Mouse (Mus musculus) layer of hippocampus, postnatal 36 days (tissue): Measurements from ENCODE around the gene Vps13a. TPM values are rescaled to one million over a fixed set of nuclear protein-coding genes. Genes with fewer than 3 reads are reported as not detected.
"Not testable (repeated sequence)": the region's sequence is repeated elsewhere in the genome, so short reads cannot be mapped to it uniquely, and the experiment has no call there.

Source experiments
- DNase-seq, 2 experiments: peaks; one replicate each; pipeline ENCODE4 v3.0.0; 2022
- total RNA-seq, 2 experiments: library from RNA; stranded (reverse); gene quantifications; 2 replicates each; pipeline ENCODE4 v1.2.3; 2021

The Vps13a gene
- 10 to 100 TPM; 79.3 to 80.6 TPM for total RNA-seq

DNA sequence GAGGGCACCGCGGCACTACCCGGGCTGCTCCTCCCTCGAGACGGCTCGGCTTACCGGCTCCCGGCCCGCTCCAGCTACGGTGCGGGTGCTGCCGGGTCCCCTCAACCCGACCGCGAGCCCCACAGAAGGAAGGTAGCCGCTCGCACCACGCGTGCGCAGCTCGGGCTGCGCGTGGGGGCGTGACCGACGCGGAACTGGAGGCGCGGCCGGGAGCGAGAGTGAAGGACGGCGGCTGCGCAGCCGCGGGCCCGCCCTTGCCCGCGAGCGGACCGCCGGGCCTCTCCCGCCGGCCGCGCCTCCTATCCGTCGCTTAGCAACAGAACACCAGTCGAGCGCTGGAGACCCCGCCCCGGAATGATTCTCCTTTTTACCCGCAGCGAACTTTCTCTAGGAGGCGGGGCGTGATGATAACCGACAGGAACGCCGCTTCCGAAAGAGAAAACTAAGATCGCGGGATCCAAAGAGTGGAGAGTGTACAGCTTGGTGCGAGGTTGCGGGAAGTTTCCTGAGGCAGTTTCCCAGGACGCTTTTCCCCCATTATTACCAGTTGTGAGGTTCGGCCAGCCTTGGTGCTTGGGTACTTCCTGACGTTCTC lies at the start of gene Vps13a:
Vps13a (minus strand) TSS at position 144 of the 595 bp plus-strand sequence.
- peak; percentile 83 to 86 for DNase-seq

DNA sequence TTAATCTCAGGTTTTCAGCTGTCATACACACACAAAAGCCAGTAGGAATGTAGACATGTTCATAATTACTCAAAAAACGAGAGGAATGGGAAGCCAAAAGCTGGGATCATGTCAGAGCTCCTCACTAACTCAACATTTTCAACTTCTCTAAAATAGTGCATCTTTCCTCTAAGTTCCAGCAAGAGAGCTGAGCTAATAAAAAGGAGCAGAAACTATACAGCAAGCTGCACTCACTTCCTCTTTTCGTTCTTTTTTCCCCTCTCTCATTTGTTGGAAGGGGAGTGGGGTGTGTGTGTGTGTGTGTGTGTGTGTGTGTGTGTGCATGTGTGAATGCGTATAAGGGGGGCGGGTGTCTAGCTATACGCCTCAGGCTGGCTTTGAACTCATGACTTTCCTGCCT lies 46.9 kb upstream of the Vps13a start:
- no peak for DNase-seq

DNA sequence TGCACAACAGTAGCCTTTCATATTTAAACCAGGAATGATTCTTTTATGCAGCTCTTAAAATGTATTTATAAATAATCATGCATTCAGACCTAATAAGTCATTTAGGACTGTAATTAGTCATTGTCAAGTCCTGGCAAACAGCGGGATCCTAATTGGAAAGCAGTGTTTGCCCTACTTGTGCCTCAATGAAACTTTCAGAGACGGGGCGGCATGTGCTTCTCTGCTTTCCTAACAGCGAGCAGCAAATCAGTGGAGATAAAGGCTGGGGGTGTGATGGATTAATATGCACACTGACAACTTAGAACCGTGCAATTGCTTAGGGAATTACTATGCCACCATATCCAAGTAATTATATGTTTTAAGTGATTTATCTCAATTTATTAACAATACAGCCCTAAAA lies 44.5 kb upstream of the Vps13a start:
- DNase-seq, result no peak

DNA sequence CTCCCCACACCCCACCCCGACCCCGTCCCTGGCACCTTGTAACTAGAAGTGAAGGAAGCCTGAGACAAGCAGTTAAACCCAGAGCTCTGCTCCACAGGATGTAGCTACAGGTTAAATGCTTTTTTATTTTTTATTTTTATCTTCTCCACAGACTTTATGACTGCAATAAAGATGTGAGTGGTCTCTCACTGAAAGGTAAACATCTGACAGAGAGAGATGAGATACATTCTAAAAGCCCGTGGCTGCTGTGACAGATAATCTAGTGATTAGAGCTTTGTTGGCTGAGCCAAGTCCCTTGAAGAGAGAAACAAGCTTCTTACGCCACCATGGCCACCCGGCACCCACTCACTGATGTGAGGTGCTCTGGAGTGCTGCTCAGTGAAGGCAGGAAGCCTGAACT lies 34.1 kb upstream of the Vps13a start:
- no peak for DNase-seq

DNA sequence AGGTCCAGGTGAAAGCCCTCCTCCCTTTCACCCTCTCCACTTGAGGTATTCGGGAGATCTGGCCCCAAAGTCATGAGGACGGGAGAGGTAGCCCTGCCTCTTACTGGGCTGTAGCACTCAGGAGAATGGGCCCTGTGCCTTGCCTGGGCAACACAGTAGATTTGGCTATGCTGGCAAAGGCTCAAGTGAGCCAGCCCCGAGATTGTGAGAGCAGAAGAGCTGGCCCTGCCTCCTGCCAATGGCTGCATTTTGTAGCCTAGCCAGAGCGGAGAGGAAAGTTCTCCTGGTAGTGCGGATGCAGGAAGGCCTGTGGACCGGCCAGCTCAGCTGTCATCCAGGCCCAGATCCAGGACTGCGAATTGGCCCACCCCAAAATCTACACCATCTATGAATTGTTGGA lies 32.6 kb upstream of the Vps13a start:
- no peak for DNase-seq

DNA sequence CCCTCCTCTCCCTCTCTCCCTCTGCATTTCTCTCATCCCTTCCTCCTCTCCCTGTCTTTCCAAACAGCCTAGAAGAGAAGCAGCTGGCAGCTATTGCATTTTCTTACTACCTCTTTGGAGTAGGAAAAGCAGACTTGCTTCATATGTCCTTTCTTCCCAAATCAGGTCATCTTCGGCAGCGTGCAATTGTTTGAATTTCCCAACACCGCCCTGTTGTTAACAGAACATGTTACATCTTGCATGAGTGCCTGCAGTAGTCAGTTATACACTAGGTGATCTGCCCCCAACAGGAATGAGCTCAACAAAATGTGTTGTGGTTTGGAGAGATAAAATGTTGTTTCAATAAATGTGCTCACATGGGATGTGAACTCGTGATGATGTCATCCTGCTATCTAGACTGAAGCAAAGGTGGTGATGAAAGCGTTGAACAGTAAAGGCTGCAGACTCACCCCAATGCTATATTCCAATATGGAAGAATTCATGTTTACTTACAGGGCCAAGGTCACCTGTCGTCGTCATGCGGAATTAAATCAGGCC lies 31.4 kb upstream of the Vps13a start:
- DNase-seq, result no peak

DNA sequence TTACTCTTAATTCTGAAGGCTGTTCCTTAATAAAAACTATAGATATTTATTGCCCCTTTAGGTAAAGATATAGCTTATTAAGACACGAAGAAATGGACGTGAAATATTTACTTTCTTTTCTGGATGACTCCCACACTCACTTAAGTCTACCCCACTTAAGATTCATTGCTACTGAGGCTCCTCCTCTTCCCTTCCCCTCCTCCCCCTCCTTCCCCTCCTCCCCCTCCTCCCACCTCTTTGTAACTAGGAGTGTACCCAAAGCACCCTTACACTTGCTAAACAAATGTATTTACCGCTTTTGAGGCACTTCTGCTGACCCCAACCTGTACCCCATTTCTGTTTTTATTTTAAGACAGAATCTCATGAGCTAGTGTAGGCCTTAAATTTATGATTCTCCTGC lies 24.4 kb upstream of the Vps13a start:
- no peak for DNase-seq

DNA sequence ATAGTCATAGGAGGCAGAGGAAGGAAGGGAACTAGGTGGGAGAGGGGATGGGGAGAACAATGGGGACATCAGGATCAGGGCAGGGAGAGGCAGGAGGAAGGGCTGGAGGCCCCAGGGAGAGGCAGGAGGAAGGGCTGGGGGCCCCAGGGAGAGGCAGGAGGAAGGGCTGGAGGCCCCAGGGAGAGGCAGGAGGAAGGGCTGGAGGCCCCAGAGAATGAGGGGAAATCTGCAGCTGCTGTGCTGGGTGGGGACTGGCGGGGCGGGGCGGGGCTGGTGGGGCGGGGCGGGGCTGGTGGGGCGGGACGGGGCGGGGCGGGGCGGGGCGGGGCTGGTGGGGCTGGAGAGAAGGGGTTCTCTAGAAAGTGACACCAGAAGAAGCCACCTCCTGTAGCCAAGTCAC lies 23.8 kb upstream of the Vps13a start:
- DNase-seq, result no peak

DNA sequence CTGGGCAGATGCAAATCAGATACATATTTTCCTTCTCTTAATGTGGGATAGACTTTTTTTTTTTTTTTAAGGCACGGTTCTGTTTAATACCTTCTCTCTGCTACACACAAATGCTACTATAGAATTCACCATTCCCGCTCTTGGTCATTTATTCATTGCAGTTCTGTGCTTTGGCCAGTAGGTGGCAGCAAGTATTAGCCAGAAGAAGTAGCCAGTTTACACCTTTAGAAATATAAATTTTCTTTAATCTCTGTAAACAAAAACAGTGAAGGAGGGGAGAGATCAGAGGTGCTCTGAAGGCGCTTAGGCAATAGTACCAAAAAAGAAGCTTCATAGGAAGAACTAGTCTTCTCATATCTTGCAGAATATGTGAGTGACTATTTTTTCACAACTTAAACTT lies 22.0 kb upstream of the Vps13a start:
- DNase-seq, result no peak

DNA sequence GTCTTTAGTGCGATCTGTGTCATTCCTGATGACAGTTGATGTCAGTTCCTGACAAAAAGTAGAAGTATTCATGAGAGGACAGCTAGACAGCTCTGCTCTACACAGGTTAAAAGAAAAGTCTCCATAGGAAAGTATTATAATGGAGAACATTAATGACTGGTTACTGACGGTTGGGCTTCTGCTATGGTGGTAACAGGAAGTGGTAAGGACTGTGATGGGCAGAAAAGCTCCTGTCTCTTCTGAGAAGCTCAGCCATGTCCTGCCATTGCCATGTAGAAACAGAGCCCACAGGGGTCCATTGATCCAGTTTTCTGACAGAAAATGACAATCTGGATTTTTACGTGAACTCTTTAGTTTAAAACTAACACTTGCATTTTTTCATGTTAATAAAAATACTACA lies 21.4 kb upstream of the Vps13a start:
- DNase-seq, result no peak

DNA sequence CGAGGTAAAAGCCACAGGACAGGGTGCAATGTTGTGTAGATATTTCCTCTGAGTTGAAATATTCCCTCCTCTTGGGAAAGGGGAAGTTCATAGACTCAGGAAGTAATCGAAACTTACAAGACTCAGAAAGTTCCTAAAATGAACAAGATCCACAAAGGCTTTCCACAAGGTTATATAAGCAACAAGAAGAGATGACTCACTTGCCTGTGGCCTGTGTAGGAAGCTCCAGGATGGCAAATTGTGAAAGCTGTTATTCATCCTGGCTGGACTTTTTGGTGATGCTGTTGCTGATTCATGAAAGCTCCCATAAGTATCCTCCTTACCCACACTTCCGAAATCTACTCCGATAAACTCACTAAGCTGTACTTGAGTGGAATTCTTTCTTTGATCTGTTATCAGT lies 17.2 kb upstream of the Vps13a start:
- no peak for DNase-seq

DNA sequence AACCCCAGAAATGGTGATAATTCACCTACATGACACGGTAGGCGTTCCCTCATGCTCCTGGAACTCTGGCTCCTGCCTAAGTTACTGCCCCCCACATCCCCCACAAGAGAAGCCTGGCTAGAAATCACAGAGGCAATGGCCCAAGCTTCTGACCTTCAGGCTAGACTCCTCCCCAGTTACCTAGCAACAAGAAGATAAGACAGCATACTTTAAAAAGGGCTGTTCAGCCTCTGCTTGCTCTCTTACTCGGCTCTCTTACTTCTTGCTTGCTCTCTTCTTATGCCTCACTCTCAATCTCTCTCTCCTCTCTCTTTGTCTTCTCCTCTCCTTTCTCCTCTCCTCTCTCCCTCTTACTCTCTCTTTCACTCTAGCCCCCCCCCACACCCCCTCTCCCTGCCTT lies 13.8 kb upstream of the Vps13a start:
- DNase-seq, result not testable (repeated sequence)

DNA sequence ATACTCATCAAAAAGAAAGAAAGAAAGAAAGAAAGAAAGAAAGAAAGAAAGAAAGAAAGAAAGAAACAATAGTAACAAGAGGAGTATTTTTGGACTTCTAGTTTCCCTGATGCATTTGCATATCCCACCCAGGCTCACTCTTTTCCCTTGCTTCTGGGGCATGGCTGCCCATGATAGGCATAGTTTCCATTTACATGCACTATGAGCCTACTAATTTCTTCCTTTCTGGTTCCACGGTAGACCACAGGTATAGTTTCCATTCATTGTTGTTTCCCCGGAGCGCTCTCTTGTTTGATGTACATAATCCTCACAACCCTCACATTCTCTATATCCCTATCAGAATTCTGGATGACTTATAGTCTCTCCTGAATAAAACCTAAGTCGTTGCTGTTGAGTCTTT lies 9.2 kb upstream of the Vps13a start:
- no peak for DNase-seq

DNA sequence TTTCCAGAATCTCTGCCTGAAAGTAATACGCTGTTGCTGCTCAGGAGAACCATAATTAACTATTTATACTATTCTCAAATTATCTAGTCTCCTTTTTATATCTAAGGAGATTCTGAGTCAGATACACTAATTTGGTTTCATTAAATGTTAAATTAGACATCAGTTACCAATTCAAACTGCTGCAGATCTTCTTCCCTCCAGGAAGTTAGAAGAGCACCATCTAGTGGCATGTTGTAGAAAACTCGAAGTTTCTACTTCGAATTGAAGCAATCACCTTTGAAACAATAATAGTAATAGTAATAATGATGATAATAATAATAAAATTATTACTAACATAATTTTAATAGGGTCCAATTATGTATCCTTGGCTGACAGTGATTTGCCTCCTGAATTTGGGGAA lies 4.1 kb upstream of the Vps13a start:
- no peak for DNase-seq

DNA sequence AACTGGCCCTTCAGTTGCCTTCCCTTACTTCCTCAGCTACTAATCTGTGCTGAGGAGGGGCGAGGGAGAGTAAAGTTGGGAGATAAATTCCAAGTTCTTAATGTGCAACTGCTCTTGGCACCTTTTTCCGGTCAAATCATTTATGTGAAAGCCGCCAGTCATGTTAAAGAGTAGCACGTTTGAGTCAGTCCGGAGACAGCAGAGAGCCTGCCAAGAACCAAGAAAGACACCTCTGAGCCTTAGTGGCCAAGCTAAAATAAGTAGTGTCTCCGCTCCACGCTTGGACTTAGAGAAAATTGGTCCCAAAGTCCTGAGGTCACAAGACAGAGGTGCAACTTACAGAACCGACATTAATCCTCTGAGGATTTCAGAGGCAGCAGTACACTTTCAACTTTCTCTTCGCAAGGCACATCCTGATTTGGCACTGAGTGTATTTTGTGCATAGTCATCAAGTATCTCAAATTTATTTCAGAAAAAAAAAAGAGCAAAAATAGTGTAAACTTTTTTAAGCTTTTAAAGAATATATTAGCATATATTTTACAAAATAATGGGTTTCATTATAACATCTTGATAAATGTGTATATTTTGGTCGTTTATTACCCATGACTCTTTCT lies 780 bp upstream of the Vps13a start:
- DNase-seq, result no peak

DNA sequence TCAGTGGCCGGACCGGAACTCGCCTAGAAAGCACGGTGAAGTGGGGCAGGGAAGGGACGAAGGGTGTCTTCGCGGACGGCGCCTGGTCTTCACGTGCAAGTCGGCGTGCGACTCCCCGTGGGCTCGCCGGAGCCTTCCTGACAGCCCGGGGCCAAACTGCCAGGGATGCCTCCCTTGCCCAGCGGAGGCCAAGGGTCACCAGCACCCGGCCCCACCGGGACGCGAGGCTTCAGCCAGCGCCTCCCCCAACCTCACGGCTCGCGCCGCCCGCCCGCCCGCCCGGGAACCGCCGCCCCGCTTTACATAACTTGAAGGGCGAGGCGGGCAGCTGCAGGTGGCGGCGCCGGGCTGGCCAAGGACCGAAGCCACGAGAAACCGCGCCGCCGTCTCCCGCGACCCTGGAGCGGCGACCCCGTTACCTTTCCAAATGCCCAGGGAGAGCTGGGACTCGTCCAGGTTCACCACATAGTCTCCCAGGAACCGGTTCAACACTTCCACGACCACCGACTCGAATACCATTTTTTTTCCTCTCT lies 416 bp downstream of the Vps13a start:
- DNase-seq, result peak; percentile 26 to 37

DNA sequence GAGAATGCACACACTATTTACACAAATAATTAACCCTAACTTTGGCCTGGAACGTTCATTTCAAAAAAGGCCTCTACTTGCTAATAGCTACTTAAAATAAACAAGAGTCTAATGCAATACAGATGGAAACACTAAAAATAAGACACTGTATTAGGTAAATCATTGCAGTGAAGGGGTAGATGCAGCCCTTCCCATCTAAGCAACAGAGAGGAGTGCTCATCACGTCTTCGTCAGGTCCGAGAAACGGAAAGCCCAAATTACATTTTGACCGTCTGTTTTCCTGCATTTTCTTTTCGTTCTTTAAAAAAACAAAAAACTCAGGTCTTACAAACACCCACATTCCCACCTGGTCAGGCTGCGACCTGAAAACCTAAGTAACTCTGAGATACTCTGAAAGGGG lies 947 bp downstream of the Vps13a start:
- no peak for DNase-seq

DNA sequence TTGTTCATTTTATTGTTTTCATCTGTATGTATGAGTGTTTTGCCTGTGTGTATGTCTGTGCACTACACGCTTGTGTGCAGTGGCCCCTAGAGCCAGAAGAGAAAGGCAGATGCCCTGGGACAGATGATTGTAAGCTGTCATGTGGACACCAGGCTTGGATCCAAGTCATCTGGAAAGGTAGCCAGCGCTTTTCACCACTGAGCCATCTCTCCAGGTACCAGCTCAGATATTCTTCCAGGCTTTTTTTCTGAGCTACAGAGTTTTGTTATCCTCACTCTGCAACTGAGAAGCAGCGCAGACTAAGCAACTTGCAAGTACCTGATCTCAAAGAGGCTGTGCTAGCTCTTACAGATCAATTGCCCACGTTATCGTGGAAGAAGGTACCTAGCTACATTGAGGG lies 1.5 kb downstream of the Vps13a start:
- no peak for DNase-seq

DNA sequence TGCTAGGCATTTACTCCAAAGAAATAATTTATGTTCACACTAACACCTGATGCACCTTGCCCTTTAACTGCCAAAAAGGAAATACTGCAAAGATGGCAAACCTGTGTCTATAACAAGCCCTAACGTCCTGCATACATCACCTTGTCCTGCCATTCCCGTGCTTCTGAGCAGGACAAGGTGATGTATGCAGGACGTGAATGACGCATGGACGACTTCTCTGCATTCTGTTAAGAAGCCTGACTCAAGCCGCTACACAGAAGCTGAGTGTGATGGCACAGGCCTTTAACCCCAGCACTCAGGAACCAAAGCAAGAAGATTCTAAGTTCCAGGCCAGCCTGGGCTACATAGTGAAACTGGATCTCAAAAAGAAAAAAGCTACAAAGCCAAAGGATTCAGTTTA lies 2.2 kb downstream of the Vps13a start:
- DNase-seq, result no peak

DNA sequence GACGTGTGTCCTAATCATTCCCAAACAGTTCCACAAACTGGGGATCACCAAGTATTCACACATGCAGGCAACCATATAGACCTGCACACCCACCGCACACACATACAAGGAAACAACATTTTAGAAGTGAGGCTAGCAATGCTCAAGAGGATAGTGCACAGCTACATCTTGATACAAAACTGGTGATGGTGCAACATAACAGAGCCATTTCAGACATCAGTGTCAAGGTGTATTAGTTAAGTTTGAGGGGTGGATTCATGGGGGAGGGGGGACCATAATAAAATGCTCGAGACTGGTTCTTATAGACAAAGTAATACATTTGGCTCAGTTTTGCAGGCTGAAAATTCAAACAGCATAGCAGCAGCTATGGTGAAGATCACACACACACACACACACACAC lies 2.8 kb downstream of the Vps13a start:
- DNase-seq, result no peak

DNA sequence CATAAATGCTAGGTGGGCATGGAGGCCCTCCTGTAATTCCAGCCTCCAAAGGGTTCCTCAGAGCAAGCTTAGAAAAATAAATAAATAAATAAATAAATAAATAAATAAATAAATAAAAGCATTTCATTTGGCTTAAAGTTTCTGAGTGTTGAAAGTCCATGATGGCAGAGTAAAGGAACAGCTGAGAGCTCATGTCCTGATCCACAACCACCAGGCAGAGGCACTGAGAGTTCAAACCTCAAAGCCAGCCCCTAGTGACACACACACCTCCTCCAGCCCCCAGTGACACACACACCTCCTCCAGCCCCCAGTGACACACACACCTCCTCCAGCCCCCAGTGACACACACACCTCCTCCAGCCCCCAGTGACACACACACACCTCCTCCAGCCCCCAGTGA lies 3.3 kb downstream of the Vps13a start:
- DNase-seq, result not testable (repeated sequence)

DNA sequence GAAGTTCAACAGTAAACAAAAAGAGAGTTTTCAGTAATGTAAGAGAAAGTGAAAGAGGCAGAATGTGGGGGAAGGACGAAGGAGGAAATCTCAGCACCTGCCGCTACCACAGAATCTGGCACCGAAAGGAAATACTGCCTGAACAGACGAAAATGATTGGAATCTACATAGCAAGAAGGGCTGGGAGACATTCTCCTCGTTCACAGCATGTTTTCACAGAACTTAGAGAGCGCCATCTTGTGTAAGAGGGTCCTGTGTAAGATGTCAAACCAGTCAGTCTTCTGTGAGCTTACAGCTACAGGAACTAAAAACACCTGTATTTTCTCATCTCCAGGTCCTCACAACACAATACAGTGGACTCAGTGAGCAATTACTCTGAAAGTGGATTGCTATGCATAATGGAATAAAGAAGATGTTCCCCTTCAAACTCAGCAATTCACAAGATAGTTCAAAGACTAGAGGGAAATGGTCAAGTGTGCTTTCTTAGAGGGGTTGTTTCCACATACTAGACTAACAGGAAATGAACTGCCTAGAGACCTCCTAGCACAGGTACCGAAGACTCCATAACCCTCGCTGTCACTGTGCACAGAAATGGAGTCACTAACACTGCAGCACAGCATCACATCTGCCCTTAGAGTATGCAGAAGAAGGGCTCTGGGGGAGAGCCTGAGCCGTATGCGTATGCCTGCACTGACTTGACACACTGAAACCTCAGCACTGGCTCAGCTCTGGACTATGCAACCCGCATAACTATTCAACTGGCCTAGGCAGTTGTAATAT lies 7.3 kb downstream of the Vps13a start:
- DNase-seq, result no peak

DNA sequence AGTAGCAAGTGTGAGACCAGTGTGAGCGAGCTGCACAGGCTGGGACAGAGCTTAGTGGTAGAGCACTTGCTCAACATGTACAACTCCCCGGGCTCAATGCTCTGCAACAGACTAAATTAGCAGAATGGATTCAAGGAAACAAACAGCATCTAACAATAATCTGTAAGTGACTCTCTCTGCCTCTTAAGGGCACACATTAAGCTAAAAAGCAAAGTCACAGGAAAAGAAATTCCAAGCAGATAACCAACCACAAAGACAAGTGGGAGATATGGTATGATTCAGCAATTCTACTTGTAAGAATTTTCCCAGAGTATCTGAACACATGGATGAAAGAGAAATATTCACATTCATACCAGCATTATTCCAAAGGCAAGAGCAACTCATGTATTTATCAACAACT lies 13.3 kb downstream of the Vps13a start:
- no peak for DNase-seq

DNA sequence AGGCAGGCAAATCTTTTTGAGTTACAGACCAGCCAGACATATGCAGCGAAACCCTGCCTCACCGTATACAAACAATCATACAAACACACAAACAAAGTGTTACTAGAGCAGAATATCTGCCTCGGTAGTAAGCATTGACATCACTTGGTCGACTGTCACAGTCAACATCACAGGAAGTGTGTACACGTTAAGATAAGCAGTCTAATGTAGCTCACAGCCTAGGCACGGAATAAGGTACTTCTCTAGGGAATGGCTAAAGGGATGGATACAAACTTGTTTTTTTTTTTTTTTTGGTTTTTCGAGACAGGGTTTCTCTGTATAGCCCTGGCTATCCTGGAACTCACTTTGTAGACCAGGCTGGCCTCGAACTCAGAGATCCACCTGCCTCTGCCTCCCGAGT lies 23.3 kb downstream of the Vps13a start:
- DNase-seq, result not testable (repeated sequence)
